Mouse (Mus musculus): ENCODE results near the gene Epha1. TPM values are rescaled to one million over a fixed set of nuclear protein-coding genes. Genes with fewer than 3 reads are reported as not detected.
A peak's percentile ranks its signal among the peaks of the same experiment; 100 is the strongest.

Epha1 gene
- polyA plus RNA-seq, 1 experiment = 64.8 TPM

- 72% methylated on average over 9 of the region's 9 CpGs for WGBS
- peaks cover 84% of the 10 kb centered on the region for H3K36me3 ChIP-seq (ENCODE audit: control insufficient read depth, insufficient read depth, low read length)
- H3K27ac ChIP-seq (ENCODE audit: insufficient read depth, low read depth, low read length) = 0 out of 2 replicates have a peak overlapping the region, but pooled peaks have one; percentile 18
- H3K27me3 ChIP-seq (ENCODE audit: control insufficient read depth, insufficient read depth, low read length) = no peaks in the 10 kb centered on the region
- H3K4me3 ChIP-seq (ENCODE audit: low read depth, low read length) = no peak overlapping the region
- peaks cover 20% of the 10 kb centered on the region for H3K4me1 ChIP-seq (ENCODE audit: control insufficient read depth, insufficient read depth, insufficient read length, low read length)
- TF ChIP-seq POLR2A (IDR thresholded peaks at IDR 0.05; ENCODE audit: low read depth, low read length) (no peak), CTCF (IDR thresholded peaks at IDR 0.05; ENCODE audit: extremely low read depth, insufficient read length, insufficient replicate concordance, low read depth, low read length) (no peak)
Measured at GRCm38 (mm10) chr6:42359364-42360147, 13.5 kb downstream of the Epha1 start.

- 94% methylated on average over 12 of the region's 12 CpGs for WGBS
- peaks cover 78% of the 10 kb centered on the region for H3K36me3 ChIP-seq (ENCODE audit: control insufficient read depth, insufficient read depth, low read length)
- peaks cover 26% of the 10 kb centered on the region for H3K4me1 ChIP-seq (ENCODE audit: control insufficient read depth, insufficient read depth, insufficient read length, low read length)
- H3K27ac ChIP-seq (ENCODE audit: insufficient read depth, low read depth, low read length) = 0 out of 2 replicates have a peak overlapping the region, but pooled peaks have one; percentile 18
- no peak for TF ChIP-seq CTCF (IDR thresholded peaks at IDR 0.05; ENCODE audit: extremely low read depth, insufficient read length, insufficient replicate concordance, low read depth, low read length)
- no peaks in the 10 kb centered on the region for H3K27me3 ChIP-seq (ENCODE audit: control insufficient read depth, insufficient read depth, low read length)
- no peak overlapping the region for H3K4me3 ChIP-seq (ENCODE audit: low read depth, low read length)
Measured at GRCm38 (mm10) chr6:42358901-42359300, 14.2 kb downstream of the Epha1 start.

GRCm38 (mm10) chr6:42357901-42358300, 15.2 kb downstream of the Epha1 start:
- Histone ChIP-seq H3K27ac (ENCODE audit: insufficient read depth, low read depth, low read length) (no peak overlapping the region), H3K36me3 (ENCODE audit: control insufficient read depth, insufficient read depth, low read length) (peaks cover 74% of the 10 kb centered on the region), H3K4me3 (ENCODE audit: low read depth, low read length) (no peak overlapping the region), H3K4me1 (ENCODE audit: control insufficient read depth, insufficient read depth, insufficient read length, low read length) (peaks cover 35% of the 10 kb centered on the region), H3K27me3 (ENCODE audit: control insufficient read depth, insufficient read depth, low read length) (no peaks in the 10 kb centered on the region)
- WGBS = 84% methylated on average over 6 of the region's 6 CpGs
- TF ChIP-seq POLR2A (IDR thresholded peaks at IDR 0.05; ENCODE audit: low read depth, low read length) (no peak), CTCF (IDR thresholded peaks at IDR 0.05; ENCODE audit: extremely low read depth, insufficient read length, insufficient replicate concordance, low read depth, low read length) (no peak)

GRCm38 (mm10) chr6:42356913-42357312, 16.2 kb downstream of the Epha1 start:
- 41% methylated on average over 5 of the region's 5 CpGs for WGBS
- Histone ChIP-seq H3K27ac (ENCODE audit: insufficient read depth, low read depth, low read length) (peak overlapping the region; percentile 6; the same call in 1 of the 2 replicates), H3K36me3 (ENCODE audit: control insufficient read depth, insufficient read depth, low read length) (peaks cover 70% of the 10 kb centered on the region), H3K4me3 (ENCODE audit: low read depth, low read length) (no peak overlapping the region), H3K4me1 (ENCODE audit: control insufficient read depth, insufficient read depth, insufficient read length, low read length) (peaks cover 40% of the 10 kb centered on the region), H3K27me3 (ENCODE audit: control insufficient read depth, insufficient read depth, low read length) (no peaks in the 10 kb centered on the region)
- no peak for TF ChIP-seq POLR2A (IDR thresholded peaks at IDR 0.05; ENCODE audit: low read depth, low read length)
- TF ChIP-seq CTCF (IDR thresholded peaks at IDR 0.05; ENCODE audit: extremely low read depth, insufficient read length, insufficient replicate concordance, low read depth, low read length) = no peak

GRCm38 (mm10) chr6:42355794-42356600, 17.1 kb downstream of the Epha1 start:
- Histone ChIP-seq H3K27ac (ENCODE audit: insufficient read depth, low read depth, low read length) (no peak overlapping the region; the same call in 1 of the 2 replicates), H3K4me1 (ENCODE audit: control insufficient read depth, insufficient read depth, insufficient read length, low read length) (peaks cover 48% of the 10 kb centered on the region), H3K36me3 (ENCODE audit: control insufficient read depth, insufficient read depth, low read length) (peaks cover 68% of the 10 kb centered on the region), H3K27me3 (ENCODE audit: control insufficient read depth, insufficient read depth, low read length) (no peaks in the 10 kb centered on the region), H3K4me3 (ENCODE audit: low read depth, low read length) (no peak overlapping the region)
- 94% methylated on average over 13 of the region's 13 CpGs for WGBS
- TF ChIP-seq POLR2A (IDR thresholded peaks at IDR 0.05; ENCODE audit: low read depth, low read length) (no peak), CTCF (IDR thresholded peaks at IDR 0.05; ENCODE audit: extremely low read depth, insufficient read length, insufficient replicate concordance, low read depth, low read length) (no peak)

- Histone ChIP-seq H3K4me1 (ENCODE audit: control insufficient read depth, insufficient read depth, insufficient read length, low read length) (peaks cover 51% of the 10 kb centered on the region), H3K27me3 (ENCODE audit: control insufficient read depth, insufficient read depth, low read length) (no peaks in the 10 kb centered on the region), H3K36me3 (ENCODE audit: control insufficient read depth, insufficient read depth, low read length) (peaks cover 62% of the 10 kb centered on the region), H3K27ac (ENCODE audit: insufficient read depth, low read depth, low read length) (no peak overlapping the region), H3K4me3 (ENCODE audit: low read depth, low read length) (no peak overlapping the region)
- no peak for TF ChIP-seq POLR2A (IDR thresholded peaks at IDR 0.05; ENCODE audit: low read depth, low read length)
- 97% methylated on average over 6 of the region's 6 CpGs for WGBS
Measured at GRCm38 (mm10) chr6:42355366-42355765, 17.7 kb downstream of the Epha1 start.
